In genomic region chr6:13837916-13838676, GRCm38 (mm10) we compare ENCODE assay signal across 8 mouse cellular contexts. TPM values are rescaled to one million over a fixed set of nuclear protein-coding genes. Genes with fewer than 3 reads are reported as not detected.
DNase-seq lines count a peak whose midpoint lies in the region; ATAC-seq and TF ChIP-seq lines count a peak whose summit lies in the region.

No protein-coding gene starts in this region.

- intact Hi-C loops in left cerebral cortex, adult 2 months (cut with DNase I), result loop anchor here (2.0 to 10.0 kb wide), 10 partner anchors 33 to 669 kb away; partner anchors contain the start of genes 2610001J05Rik, Bmt2 and Tmem168

- peak overlapping the region; percentile 59 for H3K9ac ChIP-seq in kidney, embryonic 15.5 days

- peaks cover 19% of the 10 kb centered on the region for H3K27me3 ChIP-seq in kidney, embryonic 15.5 days
- no peaks in the 10 kb centered on the region for H3K27me3 ChIP-seq in myocyte (ENCODE audit: control insufficient read depth, insufficient read depth, insufficient read length)

- H3K36me3 ChIP-seq in kidney, embryonic 15.5 days, result no peaks in the 10 kb centered on the region
- H3K36me3 ChIP-seq in myocyte (ENCODE audit: control insufficient read depth, insufficient read depth), result no peaks in the 10 kb centered on the region

- no peak for ATAC-seq in kidney, embryonic 15.5 days (replicated peaks; ENCODE audit: low FRiP score)

- H3K9me3 ChIP-seq in kidney, embryonic 15.5 days (replicated peaks), result no peaks in the 10 kb centered on the region

- H3K4me1 ChIP-seq in kidney, embryonic 15.5 days, result 0 out of 2 replicates have a peak, but pooled peaks cover 2% of the 10 kb centered on the region
- no peaks in the 10 kb centered on the region; the same call in 1 of the 2 replicates for H3K4me1 ChIP-seq in brown adipose tissue, adult 24 weeks (ENCODE audit: control insufficient read depth, insufficient read depth, insufficient read length, low read length)

- 1% methylated on average over 19 of the region's 19 CpGs for WGBS in kidney, embryonic 15.5 days

- H3ac ChIP-seq in myocyte (ENCODE audit: control insufficient read depth, insufficient read length), result peak overlapping the region; percentile 39

- H3K4me3 ChIP-seq in kidney, embryonic 15.5 days (replicated peaks), result peak overlapping the region; percentile 58
- peak overlapping the region; percentile 56 for H3K4me3 ChIP-seq in brown adipose tissue, adult 24 weeks (ENCODE audit: insufficient read depth, low read depth, low read length)
- peak overlapping the region; percentile 75 for H3K4me3 ChIP-seq in left cerebral cortex, adult 2 months
- peak overlapping the region; percentile 51 for H3K4me3 ChIP-seq in myocyte

- peak overlapping the region; percentile 97 for H3K4me2 ChIP-seq in kidney, embryonic 15.5 days
- H3K4me2 ChIP-seq in myocyte (ENCODE audit: low read depth), result peak overlapping the region; percentile 81

- no peak for TF ChIP-seq POLR2A in myocyte (IDR thresholded peaks at IDR 0.05; ENCODE audit: insufficient read length, low read depth)

- TF ChIP-seq CTCF in left cerebral cortex, adult 2 months (IDR thresholded peaks at IDR 0.05), result no peak

- no peak overlapping the region for H3K27ac ChIP-seq in kidney, embryonic 15.5 days
- no peak overlapping the region for H3K27ac ChIP-seq in brown adipose tissue, adult 24 weeks (replicated peaks; ENCODE audit: low read depth, low read length)
- H3K27ac ChIP-seq in left cerebral cortex, adult 2 months, result peak overlapping the region; percentile 100

- no peak for DNase-seq in kidney, adult 9 months
- peak; percentile 32 for DNase-seq in forelimb bud, embryonic 11.5 days (ENCODE audit: low read depth, low spot score)
- peak; percentile 20 to 28 for DNase-seq in left cerebral cortex, adult 2 months (ENCODE audit: extremely low spot score in 1 of 2, low spot score in 2 of 2)
- no peak for DNase-seq in adrenal gland, adult 2 months
- DNase-seq in kidney, postnatal 4 days, result no peak

- no peaks in the 10 kb centered on the region for H3K79me2 ChIP-seq in myocyte (ENCODE audit: control insufficient read depth, insufficient read depth)

TF ChIP-seq in myocyte, 11 proteins besides CTCF, POLR2A, EP300 and RAD21:
- TF ChIP-seq MYOG (IDR thresholded peaks at IDR 0.05; ENCODE audit: control insufficient read depth in 1 of 3, insufficient read depth in 1 of 3, insufficient read length in 2 of 3, low read depth in 2 of 3), result no peak
- no peak for TF ChIP-seq USF1 (IDR thresholded peaks at IDR 0.05; ENCODE audit: low read depth)
- TF ChIP-seq E2F4 (IDR thresholded peaks at IDR 0.05; ENCODE audit: insufficient read depth), result no peak
- TF ChIP-seq MAX (IDR thresholded peaks at IDR 0.05; ENCODE audit: low read depth), result no peak
- TF ChIP-seq SRF (IDR thresholded peaks at IDR 0.05; ENCODE audit: control insufficient read depth, insufficient read length, low read depth), result no peak

RNA-seq across cellular contexts. Expression of gene Gpr85, which starts 1.6 kb away (rescaled TPM):
- polyA plus RNA-seq in kidney, embryonic 15.5 days (2015; fragmentation: Nextera tagmentation; extraction: Ambion mirVana), result 1.5 and 2.7 TPM in 2 replicates
- polyA plus RNA-seq in brown adipose tissue, adult 24 weeks (2012; ENCODE audit: insufficient read depth, insufficient read length, missing spikeins), result not detected in 2 replicates
- 10 to 100 TPM; 34.0 to 37.7 TPM for total RNA-seq in left cerebral cortex, adult 2 months (2021)
- polyA plus RNA-seq in myocyte (2012; fragmentation: generic; extraction: Trizol), result 1.5 TPM
- 1 to 10 TPM in 1 of 2 experiments, under 1 TPM in 1; 0.75 to 1.2 TPM for total RNA-seq in adrenal gland, adult 2 months (2021)
- 0.07 and 0.67 TPM in 2 replicates for polyA plus RNA-seq in adrenal gland, adult 2 months (2012; rRNA removed)

RNA-seq across cellular contexts. Expression of gene 2610001J05Rik, which starts 33.2 kb away (rescaled TPM):
- 99.1 and 104 TPM in 2 replicates for polyA plus RNA-seq in kidney, embryonic 15.5 days (2015; fragmentation: Nextera tagmentation; extraction: Ambion mirVana)
- polyA plus RNA-seq in brown adipose tissue, adult 24 weeks (2012; ENCODE audit: insufficient read depth, insufficient read length, missing spikeins), result 56.6 and 73.6 TPM in 2 replicates
- 10 to 100 TPM; 31.9 to 32.6 TPM for total RNA-seq in left cerebral cortex, adult 2 months (2021)
- polyA plus RNA-seq in myocyte (2012; fragmentation: generic; extraction: Trizol), result 50.4 TPM
- total RNA-seq in adrenal gland, adult 2 months (2021), result 10 to 100 TPM; 32.6 to 50.1 TPM
- 4.4 and 5.6 TPM in 2 replicates for polyA plus RNA-seq in adrenal gland, adult 2 months (2012; rRNA removed)

Comparison
In these comparisons a context has a peak if more than half of its experiments do, and no peak if none do; other contexts are left out.
1. DNase-seq: peak in forelimb bud, embryonic 11.5 days (single experiment) and left cerebral cortex, adult 2 months (2 of 2); none in kidney, adult 9 months (single experiment), adrenal gland, adult 2 months (single experiment) and kidney, postnatal 4 days (0 of 2).
2. Peak in every context shown above with its lines, with median percentiles within 50 percentile points of each other: H3K4me3 ChIP-seq.